Mouse (Mus musculus): ENCODE measurements around the gene Ecpas.

DNA sequence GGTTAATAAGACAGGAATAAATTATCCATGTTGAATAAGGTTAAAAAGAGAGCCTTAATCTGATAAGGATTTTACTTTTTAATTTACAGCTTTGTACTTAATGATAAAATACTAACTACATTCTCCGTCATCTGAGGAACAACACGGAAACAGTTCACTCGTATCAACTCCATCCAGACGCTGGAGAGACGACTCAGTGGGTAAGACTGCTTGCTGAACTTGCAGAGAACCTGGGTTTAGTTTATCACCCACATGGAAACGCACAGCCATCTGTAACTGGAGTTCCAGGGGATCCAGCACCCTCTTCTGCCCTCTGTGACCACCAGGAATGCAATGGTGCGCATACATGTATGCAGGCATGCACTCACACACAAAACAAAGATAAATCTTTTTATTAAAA, 18.1 kb downstream of the Ecpas start:
- TF ChIP-seq POLR2A (IDR thresholded peaks at IDR 0.05; ENCODE audit: low read depth, low read length) (no peak), CTCF (conservative IDR thresholded peaks at IDR 0.05; ENCODE audit: insufficient read depth, insufficient read length, low read depth, low read length) (no peak)

Data from kidney, adult 2 months (tissue).